Comparison of ENCODE assay signal across 8 mouse cellular contexts in genomic region chr8:122444058-122444748, GRCm38 (mm10). TPM values are rescaled to one million over a fixed set of nuclear protein-coding genes. Genes with fewer than 3 reads are reported as not detected.
DNase-seq lines count a peak whose midpoint lies in the region; ATAC-seq lines count a peak whose summit lies in the region.

No protein-coding gene starts in this region.

- H3K27me3 ChIP-seq in hindbrain, embryonic 16.5 days (replicated peaks; ENCODE audit: control insufficient read depth, insufficient read depth, low read length): no peaks in the 10 kb centered on the region

- peak overlapping the region; percentile 62 for H3K4me2 ChIP-seq in hindbrain, embryonic 16.5 days (ENCODE audit: low read length)

- H3K9ac ChIP-seq in hindbrain, embryonic 16.5 days (ENCODE audit: low read depth, low read length): peak overlapping the region; percentile 79

- DNase-seq in ZHBTc4 (ENCODE audit: low read depth, low spot score): peak; percentile 94
- DNase-seq in cerebellum, postnatal 4 days (ENCODE audit: low spot score in 2 of 2): peak; percentile 60 to 86
- DNase-seq in frontal cortex, postnatal 36 days (ENCODE audit: low spot score in 2 of 2): peak; percentile 82 to 84
- peak; percentile 77 to 80 for DNase-seq in left cerebral cortex, adult 18-20 months (ENCODE audit: low spot score in 2 of 2)
- peak; percentile 94 to 96 for DNase-seq in lung, postnatal 4 days
- peak; percentile 75 for DNase-seq in retina, postnatal 7 days (ENCODE audit: low read depth, low spot score)
- peak; percentile 74 to 87 for DNase-seq in urinary bladder, postnatal 4 days (ENCODE audit: low spot score in 2 of 2)

- WGBS in hindbrain, embryonic 16.5 days: 7% methylated on average over 19 of the region's 19 CpGs

- peaks cover 22% of the 10 kb centered on the region for H3K4me1 ChIP-seq in hindbrain, embryonic 16.5 days (ENCODE audit: control insufficient read depth, insufficient read depth, low read depth, low read length)

- 0 out of 2 replicates have a peak, but pooled peaks cover 1% of the 10 kb centered on the region for H3K36me3 ChIP-seq in hindbrain, embryonic 16.5 days (ENCODE audit: control insufficient read depth, insufficient read depth, low read length)

- peak overlapping the region; percentile 97 for H3K27ac ChIP-seq in hindbrain, embryonic 16.5 days (ENCODE audit: low read depth, low read length)

- peak overlapping the region; percentile 67 for H3K4me3 ChIP-seq in hindbrain, embryonic 16.5 days (ENCODE audit: low read length)

- peak; percentile 9; the same call in 1 of the 2 replicates for ATAC-seq in hindbrain, embryonic 16.5 days

- no peaks in the 10 kb centered on the region for H3K9me3 ChIP-seq in hindbrain, embryonic 16.5 days (ENCODE audit: control insufficient read depth, low read length)

RNA-seq across cellular contexts. Expression of gene Mvd, which starts 1.0 kb away (rescaled TPM):
- 70.1 and 87.7 TPM in 2 replicates for polyA plus RNA-seq in hindbrain, embryonic 16.5 days (2015; fragmentation: Nextera tagmentation; extraction: Ambion mirVana)
- total RNA-seq in left cerebral cortex, adult 18-20 months (2021): 10 to 100 TPM; 25.3 to 27.4 TPM

RNA-seq across cellular contexts. Expression of gene Cyba, which starts 11.5 kb away (rescaled TPM):
- polyA plus RNA-seq in hindbrain, embryonic 16.5 days (2015; fragmentation: Nextera tagmentation; extraction: Ambion mirVana): 38.3 and 41.6 TPM in 2 replicates
- 1 to 10 TPM; 7.9 to 8.7 TPM for total RNA-seq in left cerebral cortex, adult 18-20 months (2021)

RNA-seq across cellular contexts. Expression of gene Snai3, which starts 16.3 kb away (rescaled TPM):
- 0.12 TPM in 1 of 2 replicates, not detected in the other for polyA plus RNA-seq in hindbrain, embryonic 16.5 days (2015; fragmentation: Nextera tagmentation; extraction: Ambion mirVana)
- total RNA-seq in left cerebral cortex, adult 18-20 months (2021): under 1 TPM; 0.51 to 0.61 TPM

RNA-seq across cellular contexts. Expression of gene Il17c, which starts 22.4 kb away (rescaled TPM):
- not detected in 2 replicates for polyA plus RNA-seq in hindbrain, embryonic 16.5 days (2015; fragmentation: Nextera tagmentation; extraction: Ambion mirVana)
- not detected for total RNA-seq in left cerebral cortex, adult 18-20 months (2021)

RNA-seq across cellular contexts. Expression of gene Rnf166, which starts 31.7 kb away (rescaled TPM):
- polyA plus RNA-seq in hindbrain, embryonic 16.5 days (2015; fragmentation: Nextera tagmentation; extraction: Ambion mirVana): 30.9 and 32.5 TPM in 2 replicates
- total RNA-seq in left cerebral cortex, adult 18-20 months (2021): 10 to 100 TPM; 37.7 to 50.0 TPM

Comparison
In these comparisons a context has a peak if more than half of its experiments do, and no peak if none do; other contexts are left out.
1. Peak in every context shown above with its lines: DNase-seq, ATAC-seq, H3K4me3 ChIP-seq and H3K27ac ChIP-seq.